Mouse (Mus musculus): Measurements from ENCODE around the gene Kif27.
"Not testable (repeated sequence)": the region's sequence is repeated elsewhere in the genome, so short reads cannot be mapped to it uniquely, and the experiment has no call there.

GRCm38 (mm10) chr13:58394392-58394791, 35.5 kb upstream of the Kif27 start:
- TF ChIP-seq POLR2A (IDR thresholded peaks at IDR 0.05; ENCODE audit: extremely low read depth, insufficient read depth, low read length); CTCF (IDR thresholded peaks at IDR 0.05; ENCODE audit: low read depth, low read length): not testable (repeated sequence)
